Mouse (Mus musculus) layer of hippocampus, adult 8-10 months (tissue): Measurements from ENCODE around the gene Gm6812. TPM values are rescaled to one million over a fixed set of nuclear protein-coding genes. Genes with fewer than 3 reads are reported as not detected.
"Not testable (repeated sequence)": the region's sequence is repeated elsewhere in the genome, so short reads cannot be mapped to it uniquely, and the experiment has no call there.

ENCODE experiments used
- DNase-seq, 2 experiments: peaks; one replicate each; pipeline ENCODE4 v3.0.0; 2022; ENCODE audit warnings: low spot score in 2 of 2
- total RNA-seq, 4 experiments: library from RNA; stranded (reverse); gene quantifications; 2 replicates each; pipeline ENCODE4 v1.2.4; 2022

Gm6812 gene
- total RNA-seq: not detected

- DNase-seq: not testable (repeated sequence)
Observed at GRCm38 (mm10) chrX:68892953-68893352, at the start of gene Gm6812. Gene Gm6812, minus strand, starts transcription at chrX:68893053.

GRCm38 (mm10) chrX:68865145-68865544 lies 27.7 kb downstream of the Gm6812 start:
- DNase-seq: no peak

Other genes starting within 250 kb of the Gm6812 start
- 10 to 100 TPM; 53.0 to 64.6 (median 57.8) TPM for gene Fmr1, start 214.5 kb downstream of the Gm6812 start, total RNA-seq
- under 1 TPM in 2 of 4 experiments, not detected in 2; 0.43 to 0.67 TPM for gene Fmr1nb, start 131.2 kb downstream of the Gm6812 start, total RNA-seq
- 1 to 10 TPM in 2 of 4 experiments, under 1 TPM in 2; 0.23 to 1.9 (median 0.96) TPM for gene Gm14698, start 72.0 kb downstream of the Gm6812 start, total RNA-seq